Mouse (Mus musculus) heart, adult 2 months (tissue): ENCODE data around the gene Nsg2.

Experiments used
- CTCF ChIP-seq: fragments of 200-600 bp; IDR thresholded peaks from 2 replicates; pipeline ENCODE4 v1.8.1; 2022; ENCODE audit warnings: antibody characterized with exemption, mild to moderate bottlenecking, moderate library complexity
- EP300 ChIP-seq: fragments of 200-500 bp; IDR thresholded peaks from 2 replicates; pipeline ENCODE4 v1.6.1; 2011; ENCODE audit warnings: low read depth, low read length, control low read depth; ENCODE audit not compliant: insufficient read depth
- POLR2A ChIP-seq: fragments of 200-500 bp; IDR thresholded peaks from 2 replicates; pipeline ENCODE4 v1.6.1; 2011; ENCODE audit warnings: mild to moderate bottlenecking, low read depth, low read length, control low read depth; ENCODE audit not compliant: insufficient read depth

DNA sequence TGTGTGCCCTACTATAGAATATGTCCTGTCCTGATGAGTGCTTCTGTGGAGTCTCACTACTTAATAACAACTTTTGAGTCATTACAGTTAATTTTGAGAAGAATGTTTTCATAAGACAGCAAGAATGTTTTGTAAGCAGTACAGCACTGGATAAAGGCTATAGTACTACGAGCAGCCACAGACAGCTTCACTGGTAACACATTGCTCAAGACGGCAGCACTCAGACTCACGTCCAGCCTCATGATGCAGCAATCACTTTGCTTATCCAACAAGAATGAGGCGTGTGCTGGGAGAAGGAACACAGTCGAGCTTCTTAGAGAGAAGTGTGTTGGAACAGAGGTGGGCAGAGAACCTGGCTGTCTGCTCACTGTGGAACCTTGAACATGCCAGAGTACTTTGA, 24.1 kb upstream of the Nsg2 start:
- TF ChIP-seq POLR2A (no peak), CTCF (no peak), EP300 (no peak)
